Mouse (Mus musculus) left cerebral cortex, adult 18-20 months (tissue): ENCODE results near the gene Rdh11. TPM values are rescaled to one million over a fixed set of nuclear protein-coding genes. Genes with fewer than 3 reads are reported as not detected.
"Not testable (repeated sequence)": the region's sequence is repeated elsewhere in the genome, so short reads cannot be mapped to it uniquely, and the experiment has no call there.

Source experiments
- DNase-seq, 2 experiments: peaks; one replicate each; pipeline ENCODE4 v3.0.0; 2021 to 2022; ENCODE audit warnings: low spot score in 2 of 2, mixed read lengths in 1 of 2
- long read RNA-seq, 2 experiments: library from polyadenylated mRNA; stranded (forward); transcript quantifications; one replicate each; pipeline ENCODE4 v2.0.0; 2021
- total RNA-seq, 2 experiments: library from RNA; stranded (reverse); gene quantifications; 2 replicates each; pipeline ENCODE4 v1.2.3; 2021

The Rdh11 gene
- total RNA-seq: 10 to 100 TPM; 22.5 to 26.6 TPM
- long read RNA-seq, experiment 1, transcript Rdh11-203 (7 exons, 3,262 nt): major isoform, 19 of 24 reads
- long read RNA-seq, experiment 1, partial matches to known transcripts: 5 of 24 reads
- long read RNA-seq, experiment 1, other reads (novel, unspliced or antisense): 0 of 24 reads
- long read RNA-seq, experiment 2, transcript Rdh11-203 (7 exons, 3,262 nt): major isoform, 15 of 18 reads
- long read RNA-seq, experiment 2, partial matches to known transcripts: 1 of 18 reads
- long read RNA-seq, experiment 2, other reads (novel, unspliced or antisense): 2 of 18 reads

- DNase-seq: no peak
These were observed at the start of gene Rdh11 for GRCm38 (mm10) chr12:79192193-79192592. Gene Rdh11, minus strand, starts transcription at chr12:79192293.

GRCm38 (mm10) chr12:79235485-79236080, 43.5 kb upstream of the Rdh11 start:
- no peak for DNase-seq

- DNase-seq: no peak
These were observed 25.4 kb upstream of the Rdh11 start for GRCm38 (mm10) chr12:79217511-79217910.

- no peak for DNase-seq
These were observed 19.4 kb upstream of the Rdh11 start for GRCm38 (mm10) chr12:79211447-79211846.

- peak; percentile 35 to 52 for DNase-seq
These were observed 16.8 kb upstream of the Rdh11 start, which contains the start of gene Rdh12 for GRCm38 (mm10) chr12:79208703-79209464. Gene Rdh12, plus strand, starts transcription at chr12:79208914.

- no peak for DNase-seq
These were observed 9.8 kb upstream of the Rdh11 start for GRCm38 (mm10) chr12:79201882-79202281.

- DNase-seq: no peak
These were observed 5.0 kb upstream of the Rdh11 start for GRCm38 (mm10) chr12:79197105-79197504.

- peak; percentile 68 to 78 for DNase-seq
These were observed 1.3 kb upstream of the Rdh11 start for GRCm38 (mm10) chr12:79193441-79193840.

- peak; percentile 71 to 73 for DNase-seq
These were observed 392 bp downstream of the Rdh11 start for GRCm38 (mm10) chr12:79191701-79192100.

- peak; percentile 40 to 57 for DNase-seq
These were observed 991 bp downstream of the Rdh11 start for GRCm38 (mm10) chr12:79190931-79191673.

- not testable (repeated sequence) for DNase-seq
These were observed 6.9 kb downstream of the Rdh11 start for GRCm38 (mm10) chr12:79185160-79185559.

- DNase-seq: no peak
These were observed 16.1 kb downstream of the Rdh11 start for GRCm38 (mm10) chr12:79175998-79176397.

- DNase-seq: no peak
These were observed 18.4 kb downstream of the Rdh11 start for GRCm38 (mm10) chr12:79173721-79174120.

GRCm38 (mm10) chr12:79172019-79172941, 19.8 kb downstream of the Rdh11 start, which contains the start of gene Vti1b:
Gene Vti1b, minus strand, starts transcription at chr12:79172667.
- DNase-seq: peak; percentile 84 to 91

- peak in 1 of 2 experiments; percentile 14 for DNase-seq
These were observed 20.7 kb downstream of the Rdh11 start for GRCm38 (mm10) chr12:79171269-79171995.

GRCm38 (mm10) chr12:79170421-79170820, 21.7 kb downstream of the Rdh11 start:
- no peak for DNase-seq

GRCm38 (mm10) chr12:79169173-79169572, 22.9 kb downstream of the Rdh11 start:
- no peak for DNase-seq

- DNase-seq: no peak
These were observed 29.2 kb downstream of the Rdh11 start for GRCm38 (mm10) chr12:79162876-79163275.

GRCm38 (mm10) chr12:79149653-79150052, 42.4 kb downstream of the Rdh11 start:
- DNase-seq: no peak
